In the genomic region with DNA sequence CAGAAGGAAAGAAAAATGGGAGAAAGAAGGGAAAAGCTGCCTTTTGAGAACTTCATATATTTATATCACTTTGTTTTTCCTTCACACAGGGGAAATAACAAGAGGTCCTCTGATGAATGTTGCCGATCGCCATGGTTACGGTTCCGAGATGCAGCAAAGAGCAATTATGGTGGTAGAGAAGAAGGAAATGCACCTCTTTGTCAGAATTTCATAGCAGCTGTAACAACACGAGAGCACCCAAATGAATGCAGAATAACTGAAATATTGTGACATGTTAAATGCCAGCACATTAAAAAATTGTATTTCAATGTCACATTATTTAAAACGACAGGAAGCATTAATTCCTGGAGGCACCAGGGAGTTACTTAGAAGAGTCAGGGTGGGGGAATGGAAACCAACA, we compare ENCODE assay signal across 11 mouse cellular contexts.
A peak's percentile ranks its signal among the peaks of the same experiment; 100 is the strongest.
DNase-seq lines count a peak whose midpoint lies in the region.
"Had no signal": no experiment of that assay in that cellular context is flagged by ENCODE, and none has a peak within 500 bp of the region (broad histone marks: within the 10 kb centered on the region; RNA-seq: fewer than 3 reads in every experiment).

No protein-coding gene starts in this region.

- peak; percentile 22 for DNase-seq in heart, adult 11 months
- DNase-seq in heart, postnatal 4 days, result no peak
- peak; percentile 2 to 10 for DNase-seq in left cerebral cortex, postnatal 14 days (ENCODE audit: low spot score in 2 of 2)
- DNase-seq in left cerebral cortex, adult 18-20 months (ENCODE audit: low spot score in 2 of 2), result no peak
- peak; percentile 16 for DNase-seq in brain, embryonic 18.5 days (ENCODE audit: low read depth, low spot score)
- DNase-seq in kidney, postnatal 36 days, result peak; percentile 4 to 5
- DNase-seq in ovary, postnatal 14 days (ENCODE audit: low spot score), result no peak
- DNase-seq: cerebellum, adult 2 months; gastrocnemius, postnatal 14 days; lung, postnatal 10 days; thymus, adult 18-20 months had no signal

- intact Hi-C loops in left cerebral cortex, postnatal 14 days (cut with DNase I), result no loop called here

Comparison
In these comparisons a context has a peak if more than half of its experiments do, and no peak if none do; other contexts are left out.
1. DNase-seq: peak in heart, adult 11 months (single experiment), left cerebral cortex, postnatal 14 days (2 of 2), brain, embryonic 18.5 days (single experiment) and kidney, postnatal 36 days (2 of 2); none in heart, postnatal 4 days (single experiment), left cerebral cortex, adult 18-20 months (0 of 2) and ovary, postnatal 14 days (single experiment).